16 mouse cellular contexts compared by ENCODE assay signal in genomic region chr7:30615049-30615760, GRCm38 (mm10). TPM values are rescaled to one million over a fixed set of nuclear protein-coding genes. Genes with fewer than 3 reads are reported as not detected.
A peak's percentile ranks its signal among the peaks of the same experiment; 100 is the strongest.
DNase-seq lines count a peak whose midpoint lies in the region; ATAC-seq lines count a peak whose summit lies in the region.
"Had no signal": no experiment of that assay in that cellular context is flagged by ENCODE, and none has a peak within 500 bp of the region (broad histone marks: within the 10 kb centered on the region; RNA-seq: fewer than 3 reads in every experiment).

No protein-coding gene starts in this region.

- ATAC-seq in embryonic facial prominence, embryonic 14.5 days (ENCODE audit: low read depth), result peak; percentile 16; the same call in 1 of the 2 replicates
- peak; percentile 41; the same call in 1 of the 2 replicates for ATAC-seq in lung, embryonic 16.5 days (ENCODE audit: low read depth)
- ATAC-seq in liver, embryonic 11.5 days (replicated peaks; ENCODE audit: low FRiP score), result peak; percentile 59; the same call in 1 of the 2 replicates
- ATAC-seq: forebrain, embryonic 16.5 days had no signal

- no peak for DNase-seq in embryonic facial prominence, embryonic 14.5 days (ENCODE audit: low spot score)
- no peak for DNase-seq in embryonic facial prominence, embryonic 10.5 days (ENCODE audit: low spot score)
- DNase-seq in lung, postnatal 36 days, result no peak
- peak; percentile 81 for DNase-seq in ES-CJ7 (ENCODE audit: low read depth, low spot score)
- no peak for DNase-seq in liver, embryonic 11.5 days (ENCODE audit: low spot score)
- DNase-seq in left cerebral cortex, postnatal 10 days (ENCODE audit: extremely low spot score in 1 of 2, low spot score in 2 of 2), result no peak
- no peak for DNase-seq in cerebellum, postnatal 4 days (ENCODE audit: low spot score in 2 of 2)
- DNase-seq: cerebellum, adult 2 months; heart, adult 18-20 months; heart, postnatal 4 days had no signal

- H3K4me1 ChIP-seq in embryonic facial prominence, embryonic 14.5 days (ENCODE audit: control insufficient read depth, insufficient read depth, low read length), result no peaks in the 10 kb centered on the region
- no peaks in the 10 kb centered on the region for H3K4me1 ChIP-seq in embryonic facial prominence, embryonic 10.5 days
- H3K4me1 ChIP-seq in lung, embryonic 16.5 days (replicated peaks; ENCODE audit: control insufficient read depth, insufficient read depth, low read length), result no peaks in the 10 kb centered on the region
- H3K4me1 ChIP-seq in liver, embryonic 11.5 days (replicated peaks; ENCODE audit: control insufficient read depth, insufficient read depth, low read length), result peaks cover 9% of the 10 kb centered on the region; the same call in 1 of the 2 replicates

- no peaks in the 10 kb centered on the region for H3K27me3 ChIP-seq in embryonic facial prominence, embryonic 14.5 days (replicated peaks; ENCODE audit: control insufficient read depth, insufficient read depth, low read length)
- H3K27me3 ChIP-seq in embryonic facial prominence, embryonic 10.5 days (replicated peaks; ENCODE audit: low read depth, poor library complexity, severe bottlenecking), result no peaks in the 10 kb centered on the region
- no peaks in the 10 kb centered on the region for H3K27me3 ChIP-seq in lung, embryonic 16.5 days (ENCODE audit: control insufficient read depth, insufficient read depth, low read depth, low read length)
- H3K27me3 ChIP-seq in liver, embryonic 11.5 days (replicated peaks; ENCODE audit: control insufficient read depth, insufficient read depth, low read length), result no peaks in the 10 kb centered on the region

- H3K4me2 ChIP-seq in embryonic facial prominence, embryonic 14.5 days (ENCODE audit: low read depth, low read length), result no peak overlapping the region
- no peak overlapping the region for H3K4me2 ChIP-seq in lung, embryonic 16.5 days (ENCODE audit: low read depth, low read length)
- H3K4me2 ChIP-seq in liver, embryonic 11.5 days, result no peak overlapping the region

- H3K4me3 ChIP-seq in embryonic facial prominence, embryonic 14.5 days (ENCODE audit: low read depth, low read length), result no peak overlapping the region
- H3K4me3 ChIP-seq in embryonic facial prominence, embryonic 10.5 days, result no peak overlapping the region
- no peak overlapping the region for H3K4me3 ChIP-seq in lung, embryonic 16.5 days (ENCODE audit: low read length)
- H3K4me3 ChIP-seq in liver, embryonic 11.5 days (ENCODE audit: low read depth, low read length), result no peak overlapping the region

- peaks cover 44% of the 10 kb centered on the region for H3K36me3 ChIP-seq in embryonic facial prominence, embryonic 14.5 days (ENCODE audit: control insufficient read depth, insufficient read depth, low read length)
- peaks cover 54% of the 10 kb centered on the region for H3K36me3 ChIP-seq in embryonic facial prominence, embryonic 10.5 days (replicated peaks)
- H3K36me3 ChIP-seq in lung, embryonic 16.5 days (ENCODE audit: control insufficient read depth, insufficient read depth, low read length), result peaks cover 21% of the 10 kb centered on the region
- peaks cover 40% of the 10 kb centered on the region for H3K36me3 ChIP-seq in liver, embryonic 11.5 days (ENCODE audit: control insufficient read depth, insufficient read depth, low read length)

- 51% methylated on average over 4 of the region's 5 CpGs for WGBS in embryonic facial prominence, embryonic 14.5 days
- 64% methylated on average over 5 of the region's 5 CpGs for WGBS in embryonic facial prominence, embryonic 10.5 days
- WGBS in lung, embryonic 16.5 days, result 50% methylated on average over 5 of the region's 5 CpGs
- 63% methylated on average over 5 of the region's 5 CpGs for WGBS in liver, embryonic 11.5 days

- H3K9ac ChIP-seq in embryonic facial prominence, embryonic 14.5 days (ENCODE audit: low read depth, low read length), result no peak overlapping the region
- no peak overlapping the region for H3K9ac ChIP-seq in lung, embryonic 16.5 days (ENCODE audit: low read length)
- no peak overlapping the region for H3K9ac ChIP-seq in liver, embryonic 11.5 days (ENCODE audit: low read depth, low read length)

- no peaks in the 10 kb centered on the region for H3K9me3 ChIP-seq in embryonic facial prominence, embryonic 14.5 days (ENCODE audit: control insufficient read depth, low read length)
- H3K9me3 ChIP-seq in embryonic facial prominence, embryonic 10.5 days, result 0 out of 2 replicates have a peak, but pooled peaks cover 2% of the 10 kb centered on the region
- H3K9me3 ChIP-seq in lung, embryonic 16.5 days (ENCODE audit: control insufficient read depth, low read length), result no peaks in the 10 kb centered on the region
- H3K9me3 ChIP-seq in liver, embryonic 11.5 days (ENCODE audit: control insufficient read depth, low read length), result no peaks in the 10 kb centered on the region

- no peak overlapping the region for H3K27ac ChIP-seq in embryonic facial prominence, embryonic 14.5 days (replicated peaks; ENCODE audit: low read depth, low read length)
- no peak overlapping the region for H3K27ac ChIP-seq in embryonic facial prominence, embryonic 10.5 days (replicated peaks)
- H3K27ac ChIP-seq in lung, embryonic 16.5 days (ENCODE audit: low read length), result no peak overlapping the region
- no peak overlapping the region for H3K27ac ChIP-seq in liver, embryonic 11.5 days (ENCODE audit: low read depth, low read length)
- H3K27ac ChIP-seq: kidney, postnatal 0 days had no signal

- intact Hi-C loops in left cerebral cortex, postnatal 10 days (cut with DNase I), result no loop called here

RNA-seq across cellular contexts. Expression of gene Upk1a, which starts 2.6 kb away (rescaled TPM):
- 0.39 and 0.47 TPM in 2 replicates for polyA plus RNA-seq in embryonic facial prominence, embryonic 14.5 days (2014; fragmentation: Nextera tagmentation; extraction: Ambion mirVana)
- polyA plus RNA-seq in embryonic facial prominence, embryonic 10.5 days (2016; fragmentation: Nextera tagmentation; extraction: Ambion mirVana), result 0.54 and 1.0 TPM in 2 replicates
- polyA plus RNA-seq in lung, embryonic 16.5 days (2015; fragmentation: Nextera tagmentation; extraction: Ambion mirVana), result 1.8 and 1.9 TPM in 2 replicates
- polyA plus RNA-seq in liver, embryonic 11.5 days (2014; fragmentation: Nextera tagmentation; extraction: Ambion mirVana), result 0.66 and 1.5 TPM in 2 replicates
- total RNA-seq in left cerebral cortex, postnatal 10 days (2021), result under 1 TPM in 1 of 2 experiments, not detected in 1; 0.32 TPM

RNA-seq across cellular contexts. Expression of gene Cox6b1, which starts 10.7 kb away (rescaled TPM):
- 860 and 1,015 TPM in 2 replicates for polyA plus RNA-seq in embryonic facial prominence, embryonic 14.5 days (2014; fragmentation: Nextera tagmentation; extraction: Ambion mirVana)
- polyA plus RNA-seq in embryonic facial prominence, embryonic 10.5 days (2016; fragmentation: Nextera tagmentation; extraction: Ambion mirVana), result 776 and 799 TPM in 2 replicates
- polyA plus RNA-seq in lung, embryonic 16.5 days (2015; fragmentation: Nextera tagmentation; extraction: Ambion mirVana), result 902 and 945 TPM in 2 replicates
- 809 and 909 TPM in 2 replicates for polyA plus RNA-seq in liver, embryonic 11.5 days (2014; fragmentation: Nextera tagmentation; extraction: Ambion mirVana)
- total RNA-seq in left cerebral cortex, postnatal 10 days (2021), result 100 to 1,000 TPM; 736 to 789 TPM

RNA-seq across cellular contexts. Expression of gene Zbtb32, which starts 16.5 kb away (rescaled TPM):
- polyA plus RNA-seq in embryonic facial prominence, embryonic 14.5 days (2014; fragmentation: Nextera tagmentation; extraction: Ambion mirVana), result 0.26 and 0.45 TPM in 2 replicates
- polyA plus RNA-seq in embryonic facial prominence, embryonic 10.5 days (2016; fragmentation: Nextera tagmentation; extraction: Ambion mirVana), result 0.41 TPM in 1 of 2 replicates, not detected in the other
- 4.5 and 4.6 TPM in 2 replicates for polyA plus RNA-seq in lung, embryonic 16.5 days (2015; fragmentation: Nextera tagmentation; extraction: Ambion mirVana)
- 0.25 and 0.62 TPM in 2 replicates for polyA plus RNA-seq in liver, embryonic 11.5 days (2014; fragmentation: Nextera tagmentation; extraction: Ambion mirVana)
- total RNA-seq in left cerebral cortex, postnatal 10 days (2021), result not detected
- total RNA-seq: heart, postnatal 4 days; layer of hippocampus, postnatal 25 days had no signal
- polyA plus RNA-seq: cerebellum, adult 2 months had no signal

RNA-seq across cellular contexts. Expression of gene Etv2, which starts 20.4 kb away (rescaled TPM):
- not detected in 2 replicates for polyA plus RNA-seq in embryonic facial prominence, embryonic 14.5 days (2014; fragmentation: Nextera tagmentation; extraction: Ambion mirVana)
- 0.47 and 0.87 TPM in 2 replicates for polyA plus RNA-seq in embryonic facial prominence, embryonic 10.5 days (2016; fragmentation: Nextera tagmentation; extraction: Ambion mirVana)
- polyA plus RNA-seq in lung, embryonic 16.5 days (2015; fragmentation: Nextera tagmentation; extraction: Ambion mirVana), result not detected in 2 replicates
- polyA plus RNA-seq in liver, embryonic 11.5 days (2014; fragmentation: Nextera tagmentation; extraction: Ambion mirVana), result 0.16 and 0.17 TPM in 2 replicates
- not detected for total RNA-seq in left cerebral cortex, postnatal 10 days (2021)
- total RNA-seq: heart, adult 18-20 months; heart, postnatal 4 days; layer of hippocampus, postnatal 25 days had no signal
- polyA plus RNA-seq: cerebellum, adult 2 months; forebrain, embryonic 16.5 days; kidney, postnatal 0 days; limb, embryonic 14.5 days; spleen, adult 2 months had no signal

RNA-seq across cellular contexts. Expression of gene Kmt2b, which starts 26.7 kb away (rescaled TPM):
- 11.7 and 13.3 TPM in 2 replicates for polyA plus RNA-seq in embryonic facial prominence, embryonic 14.5 days (2014; fragmentation: Nextera tagmentation; extraction: Ambion mirVana)
- 8.9 and 10.2 TPM in 2 replicates for polyA plus RNA-seq in embryonic facial prominence, embryonic 10.5 days (2016; fragmentation: Nextera tagmentation; extraction: Ambion mirVana)
- polyA plus RNA-seq in lung, embryonic 16.5 days (2015; fragmentation: Nextera tagmentation; extraction: Ambion mirVana), result 8.7 and 10.0 TPM in 2 replicates
- polyA plus RNA-seq in liver, embryonic 11.5 days (2014; fragmentation: Nextera tagmentation; extraction: Ambion mirVana), result 7.4 and 11.4 TPM in 2 replicates
- 10 to 100 TPM; 54.1 to 56.9 TPM for total RNA-seq in left cerebral cortex, postnatal 10 days (2021)
